Mouse (Mus musculus) activated CD4-positive, CD25-positive, alpha-beta regulatory T cell, adult 4 months (primary cell): ENCODE results near the gene Nf2. TPM values are rescaled to one million over a fixed set of nuclear protein-coding genes. Genes with fewer than 3 reads are reported as not detected.
"Not testable (repeated sequence)": the region's sequence is repeated elsewhere in the genome, so short reads cannot be mapped to it uniquely, and the experiment has no call there.

ENCODE experiments used
- ATAC-seq: one replicate; pipeline ENCODE4 v1.8.0; 2017
- polyA plus RNA-seq, 2 experiments: library from polyadenylated mRNA; unstranded; fragments of 100-300 nt; shearing (Covaris generic); gene quantifications; one replicate each; pipeline ENCODE4 v1.2.1; 2017

The Nf2 gene
- polyA plus RNA-seq, 2 experiments from 2014 or later: 14.1 to 19.1 TPM

GRCm38 (mm10) chr11:4837342-4837741 lies 12.0 kb downstream of the Nf2 start:
- ATAC-seq: no peak

DNA sequence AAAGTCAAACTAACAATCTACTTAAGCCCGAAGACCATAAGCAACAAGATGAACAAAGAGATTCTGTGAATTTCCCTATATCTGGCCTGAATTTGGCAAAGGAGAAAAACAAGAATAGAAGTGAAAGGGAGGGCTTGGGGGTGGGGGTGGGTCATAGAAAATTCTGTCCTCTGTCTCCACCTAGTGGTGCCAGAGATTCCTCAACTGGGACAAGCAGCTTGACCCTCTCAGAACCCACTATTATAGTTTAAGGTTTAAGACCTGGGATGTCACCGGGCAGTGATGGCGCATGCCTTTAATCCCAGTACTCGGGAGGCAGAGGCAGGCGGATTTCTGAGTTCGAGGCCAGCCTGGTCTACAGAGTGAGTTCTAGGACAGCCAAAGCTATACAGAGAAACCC lies 12.6 kb downstream of the Nf2 start:
- ATAC-seq: no peak

DNA sequence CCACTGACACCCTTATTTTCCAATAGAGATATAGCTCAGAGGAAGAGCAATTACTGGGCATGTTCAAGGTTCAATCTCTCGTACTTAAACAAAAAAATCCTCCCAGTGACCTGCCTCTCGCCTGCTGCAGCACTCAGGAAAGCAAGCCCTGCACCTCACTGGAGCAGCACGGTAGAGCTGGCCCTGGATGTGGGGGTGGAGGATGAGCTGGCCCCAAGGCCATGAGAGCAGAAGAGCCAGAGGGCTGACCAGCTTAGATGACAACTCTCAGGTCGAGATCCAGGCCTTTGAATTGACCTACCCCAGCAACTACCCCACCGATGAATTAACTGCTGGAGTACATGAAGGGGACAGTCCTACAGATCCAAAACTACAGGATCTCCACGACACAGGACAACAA lies 13.9 kb downstream of the Nf2 start:
- no peak for ATAC-seq

DNA sequence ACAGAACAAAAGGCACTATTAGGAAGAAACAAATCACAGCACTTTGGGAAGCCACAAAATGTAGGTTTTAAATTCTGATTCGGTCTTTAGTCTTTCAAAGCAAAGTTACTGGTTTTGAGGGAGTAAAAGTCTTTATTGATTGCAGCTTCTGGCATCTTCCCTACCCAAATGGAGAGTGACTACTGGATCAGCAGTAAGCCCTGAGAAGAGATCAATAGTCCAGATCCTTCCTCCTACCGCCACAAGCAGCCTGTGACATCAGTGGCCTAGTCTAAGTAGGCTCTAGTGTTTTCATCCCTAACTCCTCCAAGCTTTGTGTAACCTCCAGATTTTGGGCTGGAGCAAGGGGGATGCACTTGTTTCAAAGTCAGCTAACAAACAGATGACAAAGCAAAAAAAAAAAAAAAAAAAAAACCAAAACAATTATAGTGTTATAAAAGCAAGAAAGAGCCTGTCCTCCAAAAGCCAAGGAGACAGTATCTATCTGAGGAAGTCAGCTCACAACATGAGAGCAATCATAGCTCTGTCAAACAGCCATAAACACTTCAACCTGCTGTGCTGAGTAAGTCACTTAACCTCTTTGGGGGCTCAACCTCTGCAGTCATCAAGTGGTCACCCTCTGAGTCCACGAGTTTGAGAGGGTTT lies 15.9 kb downstream of the Nf2 start:
- ATAC-seq: no peak

DNA sequence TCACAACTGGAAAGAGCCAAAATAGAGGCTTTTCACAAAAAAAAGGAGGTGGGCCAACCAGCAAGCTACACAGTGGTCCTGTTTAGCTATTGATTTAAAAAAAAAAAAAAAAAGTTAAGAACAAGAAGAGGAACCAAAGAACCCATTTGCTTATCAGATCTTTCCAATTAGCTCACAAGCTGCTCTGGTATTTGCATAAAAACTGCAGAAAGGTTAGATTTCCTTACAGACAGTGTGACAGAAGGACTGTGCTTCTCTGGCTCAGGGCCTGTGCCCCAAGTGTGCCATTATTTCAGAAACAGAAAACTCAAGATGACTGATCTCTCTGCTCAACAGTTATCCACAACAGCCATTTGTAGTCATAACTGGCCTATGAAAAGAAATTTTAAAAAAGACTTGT lies 18.3 kb downstream of the Nf2 start:
- no peak for ATAC-seq

GRCm38 (mm10) chr11:4827916-4828315 lies 21.4 kb downstream of the Nf2 start:
- ATAC-seq: no peak

DNA sequence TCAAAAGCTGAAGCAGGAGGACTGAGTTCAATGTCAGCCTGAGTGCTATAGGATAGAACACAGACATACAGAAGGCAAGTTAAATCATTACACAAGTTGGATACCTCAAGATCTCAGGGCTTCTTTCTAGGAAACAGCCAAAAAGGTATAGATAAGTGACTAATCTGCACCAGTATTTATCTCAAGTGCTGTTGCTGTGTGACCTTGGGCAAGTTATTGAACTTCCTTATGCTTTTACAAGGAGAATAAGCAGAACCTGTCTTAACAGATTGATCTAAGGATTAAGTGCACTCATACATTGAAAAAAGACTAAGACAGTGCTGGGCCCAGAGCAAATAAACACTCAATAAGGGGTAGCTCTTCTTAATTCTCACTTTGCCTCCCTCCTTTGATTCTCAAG lies 22.0 kb downstream of the Nf2 start:
- no peak for ATAC-seq

DNA sequence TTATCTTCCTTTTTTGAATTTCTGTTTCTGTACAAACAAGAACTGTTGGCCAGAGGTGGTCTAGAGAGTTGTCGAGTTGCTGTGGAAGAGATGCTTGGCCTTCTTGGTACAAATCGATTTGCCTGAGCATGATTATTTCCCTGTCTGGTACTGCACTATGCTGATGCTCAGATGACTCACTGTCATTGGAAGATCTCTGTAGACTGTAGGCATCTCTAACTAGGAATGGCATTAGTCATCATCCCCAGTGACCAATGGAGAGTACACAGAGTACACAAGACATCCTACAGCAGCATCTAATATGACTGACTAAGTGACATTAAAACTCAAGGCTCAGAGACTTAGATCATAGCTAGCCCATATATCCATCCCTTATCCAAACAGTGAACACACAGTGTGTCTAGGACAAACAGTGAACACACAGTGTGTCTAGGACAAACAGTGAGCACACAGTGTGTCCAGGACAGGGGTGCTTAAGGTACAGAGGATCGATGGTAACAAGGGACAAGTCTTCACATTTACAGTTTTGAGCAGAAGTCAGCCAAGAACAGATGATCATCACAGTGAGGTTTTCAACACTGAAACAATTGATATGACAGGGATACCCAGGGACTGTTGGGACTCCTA lies 23.1 kb downstream of the Nf2 start:
- ATAC-seq: no peak

- ATAC-seq: peak; percentile 26
Measured at GRCm38 (mm10) chr11:4823655-4824312, 25.6 kb downstream of the Nf2 start.

GRCm38 (mm10) chr11:4822446-4822842 lies 26.9 kb downstream of the Nf2 start:
- ATAC-seq: not testable (repeated sequence)

GRCm38 (mm10) chr11:4821492-4822445 lies 27.6 kb downstream of the Nf2 start:
- peak; percentile 34 for ATAC-seq

GRCm38 (mm10) chr11:4814507-4815450 lies 34.6 kb downstream of the Nf2 start:
- ATAC-seq: no peak

- no peak for ATAC-seq
Measured at GRCm38 (mm10) chr11:4808311-4808710, 41.0 kb downstream of the Nf2 start.

- ATAC-seq: no peak
Measured at GRCm38 (mm10) chr11:4806031-4806715, 43.2 kb downstream of the Nf2 start.

- peak; percentile 62 for ATAC-seq
Measured at GRCm38 (mm10) chr11:4804921-4805562, 44.3 kb downstream of the Nf2 start.

GRCm38 (mm10) chr11:4803951-4804350 lies 45.4 kb downstream of the Nf2 start:
- peak; percentile 81 for ATAC-seq

- ATAC-seq: no peak
Measured at GRCm38 (mm10) chr11:4803426-4803825, 45.9 kb downstream of the Nf2 start.

DNA sequence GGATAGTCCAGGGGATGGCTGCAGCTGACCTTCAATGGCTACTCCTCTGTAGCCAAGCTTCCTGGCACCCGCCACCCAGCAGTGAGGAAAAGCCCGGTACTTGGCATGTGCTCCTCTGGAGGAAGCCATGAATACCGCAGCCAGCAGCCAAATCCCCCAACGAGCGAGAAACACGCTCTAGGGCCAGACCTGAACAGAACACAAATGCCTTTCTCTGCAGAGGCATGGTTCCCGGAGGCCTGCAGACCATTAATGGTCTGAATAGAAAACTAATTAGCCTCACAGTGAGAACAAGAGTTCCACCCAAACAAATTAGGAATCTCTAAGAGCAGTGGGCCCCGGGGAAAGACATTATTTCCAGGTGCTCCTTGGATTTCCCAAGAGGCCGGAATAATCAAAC lies 46.3 kb downstream of the Nf2 start:
- no peak for ATAC-seq

- ATAC-seq: not testable (repeated sequence)
Measured at GRCm38 (mm10) chr11:4802401-4802800, 46.9 kb downstream of the Nf2 start.

DNA sequence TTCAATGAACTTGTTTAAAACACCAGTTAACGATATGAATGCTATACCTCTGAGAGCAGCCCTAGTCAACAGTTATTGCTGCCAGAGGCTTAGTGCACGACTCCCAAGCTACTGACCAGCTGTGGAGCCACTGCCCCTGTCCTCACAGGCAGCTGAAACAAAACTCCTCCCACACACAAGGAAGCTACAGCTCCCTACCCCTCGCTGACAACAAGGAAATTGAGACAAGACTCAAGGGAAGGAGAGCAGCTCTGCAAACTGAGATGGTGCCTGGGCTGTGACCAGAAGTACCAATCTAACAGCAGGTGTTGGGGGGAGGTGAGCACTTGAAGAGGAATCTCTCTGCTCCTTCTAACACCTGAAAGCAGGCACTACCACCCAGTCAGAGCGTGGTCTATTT lies 48.7 kb downstream of the Nf2 start:
- no peak for ATAC-seq

GRCm38 (mm10) chr11:4793006-4793405 lies 56.3 kb downstream of the Nf2 start:
- no peak for ATAC-seq
